Mouse (Mus musculus) T-helper 1 cell (primary cell): Measurements from ENCODE around the gene Gpalpp1.

ENCODE experiments used
- in situ Hi-C: fragments of 300-600 bp; cut with MboI, MseI; formaldehyde crosslinking; loops from one replicate; pipeline ENCODE4 v1.15.1; 2025; ENCODE audit warnings: high pct_unique_total_duplicates

Gene Gpalpp1

DNA sequence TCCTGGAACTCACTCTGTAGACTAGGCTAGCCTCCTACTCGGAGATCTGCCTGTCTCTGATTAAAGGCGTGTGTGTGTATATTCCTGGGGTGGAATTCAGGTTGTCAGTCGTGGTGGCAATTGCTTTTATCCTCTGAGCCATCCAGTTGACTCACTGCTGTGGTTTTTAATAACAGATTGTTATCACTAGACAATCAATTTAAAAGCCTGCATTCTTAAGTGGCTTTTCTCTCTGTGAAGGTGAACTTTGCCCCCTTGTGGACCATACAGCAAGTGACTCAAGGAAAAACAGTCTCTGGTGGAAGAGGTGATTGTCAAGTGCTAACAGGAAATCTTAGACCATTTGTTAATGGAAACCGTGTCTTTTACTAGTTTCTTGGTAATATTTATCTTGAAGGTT is 8.4 kb upstream of the Gpalpp1 start:
- in situ Hi-C loops: no loop called here

DNA sequence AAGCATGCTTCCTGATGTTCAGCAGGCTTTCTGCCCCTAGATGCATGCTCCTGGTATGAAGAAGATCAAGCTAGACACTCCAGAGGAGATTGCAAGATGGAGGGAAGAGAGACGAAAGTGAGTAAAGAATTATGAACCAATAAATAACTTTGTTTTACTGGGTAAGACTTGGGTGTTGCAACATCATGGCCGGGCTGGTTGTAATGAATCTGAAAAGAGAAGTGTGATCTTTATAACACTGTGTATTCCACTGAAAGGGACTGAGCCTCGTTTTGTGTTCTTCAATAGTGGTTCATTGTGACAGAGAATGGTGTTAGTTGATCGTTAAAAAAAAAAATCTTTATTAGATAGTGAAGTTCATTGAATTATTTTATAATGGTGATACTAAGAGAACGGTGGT is 5.2 kb upstream of the Gpalpp1 start:
- in situ Hi-C loops: no loop called here

DNA sequence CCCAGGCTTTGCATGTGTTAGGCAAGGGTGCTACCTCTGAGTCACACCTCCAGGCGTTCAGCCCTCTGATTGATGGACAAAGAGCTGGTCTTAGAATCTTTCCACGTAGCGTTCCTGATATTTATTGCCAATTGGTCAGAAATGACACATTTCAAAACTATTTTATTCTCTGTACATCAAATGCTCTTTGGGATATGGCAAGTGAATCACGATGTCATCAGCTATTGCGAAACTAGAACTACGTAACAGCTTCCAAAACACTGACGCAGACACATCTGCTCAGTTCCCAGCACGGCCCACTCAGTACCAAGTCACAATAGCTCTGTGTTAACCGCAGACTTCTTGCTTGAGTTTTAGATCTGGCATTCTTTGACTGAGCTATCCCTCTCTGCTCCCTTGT is 11.0 kb downstream of the Gpalpp1 start:
- in situ Hi-C loops: no loop called here

- in situ Hi-C loops: no loop called here
Observed at GRCm38 (mm10) chr14:76097815-76098214, 12.7 kb downstream of the Gpalpp1 start.

GRCm38 (mm10) chr14:76097244-76097643 is 13.3 kb downstream of the Gpalpp1 start:
- in situ Hi-C loops: no loop called here

GRCm38 (mm10) chr14:76084188-76084587 is 26.4 kb downstream of the Gpalpp1 start:
- in situ Hi-C loops: no loop called here

GRCm38 (mm10) chr14:76082086-76082636 is 28.4 kb downstream of the Gpalpp1 start:
- in situ Hi-C loops: no loop called here

DNA sequence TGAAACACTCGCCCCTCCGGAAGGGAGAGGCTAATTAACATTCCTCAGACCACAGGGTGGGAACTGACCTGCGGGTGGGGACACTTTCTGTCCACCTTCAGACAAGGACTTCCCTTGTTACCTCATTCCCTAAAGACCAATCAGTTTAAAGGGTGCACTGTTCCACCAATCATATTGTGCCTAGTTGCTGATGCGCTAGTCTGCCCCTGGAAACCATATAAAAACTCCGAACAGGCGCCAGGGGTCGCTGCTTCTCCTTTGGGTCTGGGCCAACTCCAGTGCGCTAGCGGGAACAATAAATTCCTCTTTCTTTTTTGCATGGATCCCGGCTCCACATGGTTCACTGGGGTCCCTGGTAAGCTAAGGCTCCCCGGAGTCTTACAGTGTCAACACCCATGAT is 29.1 kb downstream of the Gpalpp1 start:
- in situ Hi-C loops: no loop called here

DNA sequence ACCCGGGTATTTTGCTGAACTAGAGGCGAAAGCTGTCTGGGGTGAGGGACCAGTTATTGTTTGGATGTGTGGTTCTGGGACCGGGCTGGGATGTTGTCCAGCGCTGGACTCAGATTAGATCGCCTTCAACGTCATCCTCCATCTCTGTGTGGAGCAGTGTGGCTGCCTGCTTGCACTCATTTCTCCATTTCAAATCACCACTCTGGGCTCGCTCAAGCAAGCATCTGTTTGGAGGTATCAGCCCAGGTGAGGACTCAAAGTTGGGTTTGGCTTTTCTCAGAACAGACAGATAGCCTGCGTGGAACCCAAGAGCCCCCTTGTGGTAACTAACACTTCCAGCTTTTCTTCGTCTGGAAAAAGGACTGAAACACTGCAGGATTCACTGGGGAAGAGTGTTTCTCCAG is 33.5 kb downstream of the Gpalpp1 start:
- in situ Hi-C loops: loop anchor here (5.0 kb wide), 1 partner anchor 200 kb away; no protein-coding TSS in a partner anchor

- in situ Hi-C loops: loop anchor here (5.0 kb wide), 1 partner anchor 199 kb away; no protein-coding TSS in a partner anchor
Observed at GRCm38 (mm10) chr14:76076602-76077001, 34.0 kb downstream of the Gpalpp1 start.

- in situ Hi-C loops: loop anchor here (5.0 kb wide), 1 partner anchor 198 kb away; no protein-coding TSS in a partner anchor
Observed at GRCm38 (mm10) chr14:76075721-76076120, 34.8 kb downstream of the Gpalpp1 start.

DNA sequence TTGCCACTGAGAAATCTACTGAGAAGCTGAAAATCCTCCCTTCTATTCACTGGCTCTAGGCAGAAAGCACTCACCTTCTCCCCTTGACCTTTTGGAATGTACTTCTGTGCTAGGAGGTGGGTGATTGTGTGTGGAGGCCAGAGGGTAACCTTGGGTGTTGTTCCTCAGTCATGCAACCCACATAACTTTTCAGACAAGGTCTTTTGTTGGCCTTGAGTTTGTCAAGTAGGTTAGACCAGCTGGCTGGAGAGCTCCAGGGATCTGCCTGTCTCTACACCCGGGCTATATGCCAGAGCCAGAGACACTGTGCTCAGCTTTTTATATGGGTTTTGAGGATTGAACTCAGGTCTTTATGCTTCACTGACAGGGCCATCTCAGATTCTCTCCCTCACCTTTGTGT is 36.4 kb downstream of the Gpalpp1 start:
- in situ Hi-C loops: no loop called here

- in situ Hi-C loops: no loop called here
Observed at GRCm38 (mm10) chr14:76072626-76073025, 37.9 kb downstream of the Gpalpp1 start.

DNA sequence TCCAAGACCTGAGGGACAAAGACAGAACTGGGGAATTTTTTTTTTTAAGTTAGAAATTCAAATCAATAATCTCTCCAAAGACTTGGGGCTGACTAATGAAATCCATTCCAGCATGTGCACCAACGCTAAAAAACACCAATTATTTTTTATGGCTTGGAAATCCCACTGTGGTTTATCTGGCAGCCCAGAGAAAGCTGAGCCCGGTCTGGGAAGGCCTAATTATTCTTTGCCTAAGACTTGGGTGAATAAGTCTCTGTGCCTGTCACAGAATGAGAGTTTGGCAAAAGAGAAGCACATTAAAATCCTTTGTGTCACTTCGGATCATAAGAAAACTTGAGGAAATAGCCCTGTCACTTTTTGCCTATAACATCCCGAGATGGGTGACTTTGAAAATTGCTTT is 41.3 kb downstream of the Gpalpp1 start:
- in situ Hi-C loops: no loop called here

GRCm38 (mm10) chr14:76068296-76068695 is 42.3 kb downstream of the Gpalpp1 start:
- in situ Hi-C loops: no loop called here

- in situ Hi-C loops: no loop called here
Observed at GRCm38 (mm10) chr14:76067237-76067636, 43.3 kb downstream of the Gpalpp1 start.

DNA sequence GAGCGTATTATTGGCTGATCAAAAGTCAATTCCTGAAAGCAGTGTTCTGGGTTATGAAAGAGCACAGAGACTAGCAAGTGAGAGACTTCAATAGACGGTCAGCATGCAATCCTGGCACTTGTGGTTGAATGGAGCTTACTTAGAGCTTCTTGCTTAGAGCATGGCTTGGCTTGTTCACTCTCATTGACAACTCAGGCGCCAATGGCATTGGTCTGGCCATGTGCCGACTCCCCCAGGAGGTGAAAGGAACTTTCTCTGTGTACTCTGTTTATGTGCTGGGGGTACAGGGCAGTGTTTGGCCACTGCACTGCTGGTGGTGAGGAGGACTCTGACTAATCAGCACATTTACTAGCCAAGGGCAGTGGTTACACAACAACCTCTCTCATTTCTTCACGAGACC is 51.1 kb downstream of the Gpalpp1 start:
- in situ Hi-C loops: no loop called here

DNA sequence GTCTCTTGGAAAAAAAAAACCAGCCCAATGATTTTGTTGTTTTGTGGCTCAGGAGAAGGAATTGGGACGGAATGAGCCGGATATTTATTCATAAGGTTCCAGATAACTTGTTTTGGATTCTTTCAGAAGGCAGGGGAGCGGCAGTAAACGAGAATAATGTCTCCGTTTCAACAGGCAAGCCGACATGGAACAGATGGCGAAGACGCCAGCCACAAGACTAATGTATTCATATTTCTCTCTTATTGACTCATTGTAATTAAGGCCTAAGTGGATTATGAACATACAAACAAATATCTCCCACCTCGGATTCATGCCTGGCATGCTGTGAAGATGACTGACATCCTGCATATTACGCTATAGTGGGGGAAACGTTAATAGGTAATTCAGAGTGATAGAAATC is 56.8 kb downstream of the Gpalpp1 start:
- in situ Hi-C loops: no loop called here

DNA sequence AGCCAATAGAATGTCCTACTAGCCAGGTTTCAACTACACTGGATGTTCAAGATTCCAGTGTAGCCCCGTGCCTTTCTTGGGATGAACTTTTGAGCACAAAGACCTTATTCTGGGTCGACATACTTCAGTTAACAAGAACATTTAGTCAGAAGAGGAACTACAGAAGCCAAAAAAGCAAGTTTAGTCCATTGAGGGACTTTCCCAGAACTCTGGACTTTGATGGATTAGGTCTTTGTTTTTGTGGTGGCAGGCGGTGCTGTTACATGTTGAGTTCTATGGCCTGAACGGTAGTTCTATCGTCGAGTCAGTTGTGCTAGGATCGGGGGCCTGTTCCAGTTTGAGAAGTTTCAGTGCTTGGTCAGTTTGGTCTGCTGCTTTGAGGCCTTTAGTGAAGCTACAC is 58.6 kb downstream of the Gpalpp1 start:
- in situ Hi-C loops: no loop called here

DNA sequence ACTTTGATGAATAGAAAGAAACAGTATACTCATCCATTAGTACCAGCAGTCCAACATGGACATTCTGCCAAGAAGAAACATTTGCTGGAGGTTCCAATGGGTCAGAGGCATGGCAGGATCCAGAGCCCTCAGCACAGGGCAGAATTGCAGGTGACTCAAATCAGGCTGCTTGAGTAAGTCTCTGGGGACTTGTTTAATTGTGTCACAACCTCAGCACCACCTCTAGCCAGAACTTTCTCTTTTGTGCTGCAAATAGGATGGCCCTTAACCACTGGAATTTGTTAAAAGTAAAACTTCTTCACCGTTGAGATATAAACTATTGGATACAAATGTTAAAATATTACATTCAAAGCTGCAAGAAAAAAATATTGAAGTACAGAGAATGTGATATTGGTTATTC is 64.8 kb downstream of the Gpalpp1 start:
- in situ Hi-C loops: no loop called here

DNA sequence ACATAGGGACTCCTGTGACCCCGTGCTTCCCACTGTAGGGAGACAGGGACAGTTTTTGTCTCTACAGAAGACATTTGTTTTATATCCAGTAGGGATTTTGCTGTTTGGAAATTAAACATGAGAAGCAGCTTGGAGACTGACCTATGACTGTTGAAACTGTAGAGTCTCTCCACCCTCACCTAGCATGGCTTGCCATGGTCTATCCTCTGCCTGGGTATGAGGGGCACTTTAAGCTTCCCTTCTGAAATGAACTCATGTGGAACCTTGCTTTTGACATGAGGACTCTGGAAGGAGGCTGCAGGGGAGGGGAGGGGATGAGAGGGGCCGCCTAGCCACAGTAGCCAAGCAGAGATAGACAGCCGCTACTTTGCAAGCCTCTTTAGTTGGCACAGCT is 66.4 kb downstream of the Gpalpp1 start:
- in situ Hi-C loops: no loop called here

- in situ Hi-C loops: no loop called here
Observed at GRCm38 (mm10) chr14:76043251-76044163, 67.1 kb downstream of the Gpalpp1 start.
